Mouse (Mus musculus): ENCODE data around the gene Ephb2.

DNA sequence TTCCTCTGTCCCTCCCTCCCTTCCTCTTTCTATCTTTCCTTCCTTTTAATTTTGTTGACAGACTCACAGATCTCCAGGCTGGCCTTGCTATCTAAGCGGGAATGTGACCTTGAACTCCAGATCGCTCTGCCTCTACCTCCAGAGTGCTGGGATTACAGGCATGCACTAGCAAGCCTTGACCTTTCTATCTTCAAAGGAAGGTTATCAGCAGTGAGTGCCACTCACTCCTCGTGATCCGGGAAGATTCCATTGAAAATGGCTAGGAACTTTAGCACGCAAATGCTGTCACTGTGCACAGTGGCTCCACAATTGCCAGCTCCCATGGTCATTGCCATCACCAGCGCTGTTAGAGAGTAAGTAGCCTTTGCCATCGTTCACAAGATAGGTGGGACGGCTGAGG lies 156.6 kb downstream of the Ephb2 start:
- no peak for TF ChIP-seq CTCF (IDR thresholded peaks at IDR 0.05; ENCODE audit: low read depth, low read length)
- TF ChIP-seq TAL1 (conservative IDR thresholded peaks at IDR 0.05; ENCODE audit: low read depth, low read length) = no peak
- no peak for TF ChIP-seq GATA1 (IDR thresholded peaks at IDR 0.05; ENCODE audit: borderline replicate concordance, low read length)
- no peak for TF ChIP-seq GATA2 (IDR thresholded peaks at IDR 0.05; ENCODE audit: borderline replicate concordance, low read depth, low read length)
- TF ChIP-seq POLR2AphosphoS5 (IDR thresholded peaks at IDR 0.05; ENCODE audit: insufficient replicate concordance, low read depth, low read length) = no peak
